Mouse (Mus musculus): ENCODE results near the gene Ugcg. TPM values are rescaled to one million over a fixed set of nuclear protein-coding genes. Genes with fewer than 3 reads are reported as not detected.
"Not testable (repeated sequence)": the region's sequence is repeated elsewhere in the genome, so short reads cannot be mapped to it uniquely, and the experiment has no call there.

Gene Ugcg
- total RNA-seq, 2 experiments from 2014 or later: 71.5 to 72.6 TPM

GRCm38 (mm10) chr4:59252386-59253054 lies 63.5 kb downstream of the Ugcg start:
- DNase-seq (ENCODE audit: extremely low spot score in 1 of 2, low spot score in 1 of 2): no peak

GRCm38 (mm10) chr4:59253055-59253434 lies 64.0 kb downstream of the Ugcg start:
- DNase-seq (ENCODE audit: extremely low spot score in 1 of 2, low spot score in 1 of 2): no peak

- no peak for DNase-seq (ENCODE audit: extremely low spot score in 1 of 2, low spot score in 1 of 2)
These were observed 65.3 kb downstream of the Ugcg start for GRCm38 (mm10) chr4:59254397-59254796.

GRCm38 (mm10) chr4:59255988-59256387 lies 66.9 kb downstream of the Ugcg start:
- no peak for DNase-seq (ENCODE audit: extremely low spot score in 1 of 2, low spot score in 1 of 2)

GRCm38 (mm10) chr4:59257866-59258265 lies 68.8 kb downstream of the Ugcg start:
- DNase-seq (ENCODE audit: extremely low spot score in 1 of 2, low spot score in 1 of 2): no peak

- no peak for DNase-seq (ENCODE audit: extremely low spot score in 1 of 2, low spot score in 1 of 2)
These were observed 69.7 kb downstream of the Ugcg start for GRCm38 (mm10) chr4:59258771-59259170.

GRCm38 (mm10) chr4:59259806-59260205 lies 70.7 kb downstream of the Ugcg start:
- DNase-seq (ENCODE audit: extremely low spot score in 1 of 2, low spot score in 1 of 2): no peak

GRCm38 (mm10) chr4:59260871-59261515 lies 71.9 kb downstream of the Ugcg start:
- no peak for DNase-seq (ENCODE audit: extremely low spot score in 1 of 2, low spot score in 1 of 2)

GRCm38 (mm10) chr4:59261582-59261981 lies 72.5 kb downstream of the Ugcg start:
- not testable (repeated sequence) for DNase-seq (ENCODE audit: extremely low spot score in 1 of 2, low spot score in 1 of 2)

- no peak for DNase-seq (ENCODE audit: extremely low spot score in 1 of 2, low spot score in 1 of 2)
These were observed 73.1 kb downstream of the Ugcg start for GRCm38 (mm10) chr4:59262156-59262555.

- no peak for DNase-seq (ENCODE audit: extremely low spot score in 1 of 2, low spot score in 1 of 2)
These were observed 74.4 kb downstream of the Ugcg start for GRCm38 (mm10) chr4:59263418-59263817.

GRCm38 (mm10) chr4:59264611-59265095 lies 75.6 kb downstream of the Ugcg start:
- no peak for DNase-seq (ENCODE audit: extremely low spot score in 1 of 2, low spot score in 1 of 2)

- DNase-seq (ENCODE audit: extremely low spot score in 1 of 2, low spot score in 1 of 2): no peak
These were observed 76.1 kb downstream of the Ugcg start for GRCm38 (mm10) chr4:59265182-59265581.

GRCm38 (mm10) chr4:59265631-59266030 lies 76.6 kb downstream of the Ugcg start:
- no peak for DNase-seq (ENCODE audit: extremely low spot score in 1 of 2, low spot score in 1 of 2)

Other genes starting within 250 kb of the Ugcg start
- 10 to 100 TPM; 40.8 to 42.0 TPM for gene Zkscan16, start 245.6 kb upstream of the Ugcg start, total RNA-seq (2021)
- gene Ptgr1, start 202.1 kb upstream of the Ugcg start, total RNA-seq (2021): 1 to 10 TPM; 2.9 to 3.2 TPM
- 1 to 10 TPM; 5.5 to 5.8 TPM for gene Dnajc25, start 194.2 kb upstream of the Ugcg start, total RNA-seq (2021)
- 1 to 10 TPM in 1 of 2 experiments, under 1 TPM in 1; 0.66 to 5.9 TPM for gene Gm20503, start 186.0 kb upstream of the Ugcg start, total RNA-seq (2021)
- 100 to 1,000 TPM in 1 of 2 experiments, 10 to 100 TPM in 1; 91.5 to 100 TPM for gene Gng10, start 154.2 kb upstream of the Ugcg start, total RNA-seq (2021)
- gene AI481877, start 50.3 kb upstream of the Ugcg start, total RNA-seq (2021): not detected
- 10 to 100 TPM in 1 of 2 experiments, 1 to 10 TPM in 1; 6.6 to 11.6 TPM for gene Susd1, start 249.4 kb downstream of the Ugcg start, total RNA-seq (2021)

Data from layer of hippocampus, postnatal 25 days (tissue).